Mouse (Mus musculus): ENCODE data around the gene Numa1. TPM values are rescaled to one million over a fixed set of nuclear protein-coding genes. Genes with fewer than 3 reads are reported as not detected.

Numa1 gene
- total and polyA plus RNA-seq, 2 experiments from 2014 or later: 24.3 to 74.2 TPM

DNA sequence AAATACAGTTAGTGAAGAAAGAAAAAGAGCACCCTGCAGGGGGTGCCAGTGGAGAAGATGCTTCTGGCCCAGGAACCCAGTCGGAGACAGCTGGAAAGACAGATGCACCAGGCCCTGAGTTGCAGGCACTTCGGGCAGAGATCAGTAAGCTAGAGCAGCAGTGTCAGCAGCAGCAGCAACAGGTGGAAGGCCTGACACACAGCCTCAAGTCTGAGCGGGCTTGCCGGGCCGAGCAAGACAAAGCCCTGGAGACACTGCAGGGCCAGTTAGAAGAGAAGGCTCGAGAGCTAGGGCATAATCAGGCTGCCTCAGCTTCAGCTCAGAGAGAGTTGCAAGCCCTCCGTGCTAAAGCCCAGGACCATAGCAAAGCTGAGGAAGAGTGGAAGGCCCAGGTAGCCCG is 66.4 kb downstream of the Numa1 start:
- H3K27me3 ChIP-seq (ENCODE audit: insufficient read depth, low read length): no peaks in the 10 kb centered on the region
- TF ChIP-seq CTCF (IDR thresholded peaks at IDR 0.05; ENCODE audit: low read depth): no peak
- H3K9ac ChIP-seq: no peak overlapping the region
- H3K4me3 ChIP-seq (ENCODE audit: low read depth, low read length): no peak overlapping the region
- no peak overlapping the region for H3K27ac ChIP-seq (ENCODE audit: low read depth, low read length)
- no peak for ATAC-seq
- WGBS: 83% methylated on average over 8 of the region's 8 CpGs
- peaks cover 82% of the 10 kb centered on the region for H3K36me3 ChIP-seq (ENCODE audit: insufficient read depth)
- DNase-seq: no peak
- H3K4me2 ChIP-seq (ENCODE audit: low read depth): no peak overlapping the region
- H3K9me3 ChIP-seq (ENCODE audit: low read length): no peaks in the 10 kb centered on the region
- H3K4me1 ChIP-seq (ENCODE audit: insufficient read depth): no peaks in the 10 kb centered on the region

DNA sequence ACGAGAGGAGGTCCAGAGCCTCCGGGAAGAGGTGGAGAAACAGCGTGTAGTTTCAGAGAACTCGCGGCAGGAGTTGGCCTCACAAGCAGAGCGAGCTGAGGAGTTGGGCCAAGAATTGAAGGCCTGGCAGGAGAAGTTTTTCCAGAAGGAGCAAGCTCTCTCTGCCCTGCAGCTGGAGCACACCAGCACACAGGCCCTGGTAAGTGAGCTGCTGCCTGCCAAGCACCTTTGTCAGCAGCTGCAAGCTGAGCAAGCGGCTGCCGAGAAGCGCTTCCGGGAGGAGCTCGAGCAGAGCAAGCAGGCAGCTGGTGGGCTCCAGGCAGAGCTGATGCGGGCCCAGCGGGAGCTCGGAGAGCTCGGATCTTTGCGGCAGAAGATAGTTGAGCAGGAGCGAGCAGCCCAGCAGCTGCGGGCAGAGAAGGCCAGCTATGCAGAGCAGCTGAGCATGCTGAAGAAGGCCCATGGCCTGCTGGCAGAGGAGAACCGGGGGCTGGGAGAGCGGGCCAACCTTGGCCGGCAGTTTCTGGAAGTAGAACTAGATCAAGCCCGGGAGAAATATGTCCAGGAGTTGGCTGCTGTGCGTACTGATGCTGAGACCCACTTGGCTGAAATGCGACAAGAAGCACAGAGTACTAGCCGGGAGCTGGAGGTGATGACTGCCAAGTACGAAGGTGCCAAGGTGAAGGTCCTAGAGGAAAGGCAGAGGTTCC is 67.2 kb downstream of the Numa1 start:
- DNase-seq (no peak), ATAC-seq (peak; percentile 50)
- H3K36me3 ChIP-seq (ENCODE audit: insufficient read depth): peaks cover 82% of the 10 kb centered on the region
- H3K27ac ChIP-seq (ENCODE audit: low read depth, low read length): no peak overlapping the region
- no peak overlapping the region for H3K9ac ChIP-seq
- no peak for TF ChIP-seq CTCF (IDR thresholded peaks at IDR 0.05; ENCODE audit: low read depth)
- H3K4me3 ChIP-seq (ENCODE audit: low read depth, low read length): no peak overlapping the region
- no peak overlapping the region for H3K4me2 ChIP-seq (ENCODE audit: low read depth)
- WGBS: 87% methylated on average over 26 of the region's 26 CpGs
- no peaks in the 10 kb centered on the region for H3K9me3 ChIP-seq (ENCODE audit: low read length)
- no peaks in the 10 kb centered on the region for H3K4me1 ChIP-seq (ENCODE audit: insufficient read depth)
- no peaks in the 10 kb centered on the region for H3K27me3 ChIP-seq (ENCODE audit: insufficient read depth, low read length)

GRCm38 (mm10) chr7:102006520-102006919 is 72.6 kb downstream of the Numa1 start:
- no peaks in the 10 kb centered on the region for H3K9me3 ChIP-seq (ENCODE audit: low read length)
- WGBS: 91% methylated on average over 1 of the region's 1 CpGs
- no peaks in the 10 kb centered on the region for H3K27me3 ChIP-seq (ENCODE audit: insufficient read depth, low read length)
- peaks cover 80% of the 10 kb centered on the region for H3K36me3 ChIP-seq (ENCODE audit: insufficient read depth)
- no peak for DNase-seq
- no peak overlapping the region for H3K4me2 ChIP-seq (ENCODE audit: low read depth)
- no peak overlapping the region for H3K9ac ChIP-seq
- no peak overlapping the region for H3K27ac ChIP-seq (ENCODE audit: low read depth, low read length)
- no peaks in the 10 kb centered on the region for H3K4me1 ChIP-seq (ENCODE audit: insufficient read depth)
- H3K4me3 ChIP-seq (ENCODE audit: low read depth, low read length): no peak overlapping the region
- no peak for ATAC-seq
- no peak for TF ChIP-seq CTCF (IDR thresholded peaks at IDR 0.05; ENCODE audit: low read depth)

DNA sequence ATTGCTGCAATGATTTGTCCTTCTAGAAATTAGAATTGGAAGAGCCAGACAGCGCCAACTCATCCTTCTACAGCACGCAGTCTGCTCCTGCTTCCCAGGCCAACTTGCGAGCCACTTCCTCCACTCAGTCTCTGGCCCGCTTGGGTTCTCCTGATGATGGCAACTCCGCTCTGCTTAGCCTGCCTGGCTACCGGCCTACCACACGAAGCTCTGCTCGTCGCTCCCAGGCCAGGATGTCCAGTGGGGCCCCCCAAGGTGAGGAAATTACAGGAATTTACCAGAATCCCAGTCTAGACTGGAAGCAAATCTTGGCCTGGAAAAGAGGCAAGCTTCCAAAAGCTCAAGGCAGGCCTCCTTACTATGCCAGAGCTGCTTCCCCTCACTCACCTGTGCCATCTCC is 77.9 kb downstream of the Numa1 start:
- ATAC-seq (peak; percentile 9; the same call in 1 of the 2 replicates), DNase-seq (no peak)
- Histone ChIP-seq H3K27ac (ENCODE audit: low read depth, low read length) (no peak overlapping the region), H3K4me3 (ENCODE audit: low read depth, low read length) (no peak overlapping the region), H3K36me3 (ENCODE audit: insufficient read depth) (peaks cover 92% of the 10 kb centered on the region), H3K4me2 (ENCODE audit: low read depth) (no peak overlapping the region), H3K9ac (no peak overlapping the region), H3K27me3 (ENCODE audit: insufficient read depth, low read length) (no peaks in the 10 kb centered on the region), H3K4me1 (ENCODE audit: insufficient read depth) (no peaks in the 10 kb centered on the region), H3K9me3 (ENCODE audit: low read length) (no peaks in the 10 kb centered on the region)
- 88% methylated on average over 9 of the region's 9 CpGs for WGBS
- no peak for TF ChIP-seq CTCF (IDR thresholded peaks at IDR 0.05; ENCODE audit: low read depth)

- no peak overlapping the region for H3K9ac ChIP-seq
- 90% methylated on average over 8 of the region's 8 CpGs for WGBS
These were observed 79.5 kb downstream of the Numa1 start for GRCm38 (mm10) chr7:102013416-102013815.

DNA sequence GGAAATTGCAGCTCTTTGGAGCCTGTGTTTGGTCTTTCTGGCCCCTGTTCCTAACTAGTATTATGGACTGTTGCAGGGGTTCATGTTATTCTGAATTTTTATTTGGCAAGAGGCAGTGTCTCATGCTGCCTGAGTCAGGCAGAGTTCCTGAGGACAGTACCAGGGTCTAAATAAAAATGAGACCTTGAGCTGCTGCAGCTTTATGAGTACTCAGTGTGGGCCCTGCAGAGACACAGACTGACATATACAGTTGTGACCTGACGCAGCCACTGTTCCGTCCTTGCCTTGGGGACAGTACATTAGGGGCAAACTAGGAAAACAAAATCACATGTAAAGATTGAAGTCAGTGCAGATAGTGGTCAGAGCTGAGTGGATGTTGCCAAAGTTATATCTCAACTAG is 81.1 kb downstream of the Numa1 start:
- TF ChIP-seq CTCF (IDR thresholded peaks at IDR 0.05; ENCODE audit: low read depth): no peak
- Histone ChIP-seq H3K9me3 (ENCODE audit: low read length) (no peaks in the 10 kb centered on the region), H3K4me3 (ENCODE audit: low read depth, low read length) (no peak overlapping the region), H3K36me3 (ENCODE audit: insufficient read depth) (peaks cover 98% of the 10 kb centered on the region), H3K27me3 (ENCODE audit: insufficient read depth, low read length) (no peaks in the 10 kb centered on the region), H3K27ac (ENCODE audit: low read depth, low read length) (no peak overlapping the region), H3K4me1 (ENCODE audit: insufficient read depth) (no peaks in the 10 kb centered on the region), H3K4me2 (ENCODE audit: low read depth) (no peak overlapping the region), H3K9ac (no peak overlapping the region)
- no peak for ATAC-seq
- no peak for DNase-seq
- WGBS: 89% methylated on average over 2 of the region's 2 CpGs

More at GRCm38 (mm10) chr7:102013416-102013815, 79.5 kb downstream of the Numa1 start:
- Histone ChIP-seq H3K27ac (ENCODE audit: low read depth, low read length) (no peak overlapping the region), H3K4me2 (ENCODE audit: low read depth) (no peak overlapping the region), H3K4me3 (ENCODE audit: low read depth, low read length) (no peak overlapping the region), H3K36me3 (ENCODE audit: insufficient read depth) (peaks cover 99% of the 10 kb centered on the region), H3K27me3 (ENCODE audit: insufficient read depth, low read length) (no peaks in the 10 kb centered on the region), H3K4me1 (ENCODE audit: insufficient read depth) (no peaks in the 10 kb centered on the region), H3K9me3 (ENCODE audit: low read length) (no peaks in the 10 kb centered on the region)
- ATAC-seq: no peak
- DNase-seq: no peak
- no peak for TF ChIP-seq CTCF (IDR thresholded peaks at IDR 0.05; ENCODE audit: low read depth)

DNA sequence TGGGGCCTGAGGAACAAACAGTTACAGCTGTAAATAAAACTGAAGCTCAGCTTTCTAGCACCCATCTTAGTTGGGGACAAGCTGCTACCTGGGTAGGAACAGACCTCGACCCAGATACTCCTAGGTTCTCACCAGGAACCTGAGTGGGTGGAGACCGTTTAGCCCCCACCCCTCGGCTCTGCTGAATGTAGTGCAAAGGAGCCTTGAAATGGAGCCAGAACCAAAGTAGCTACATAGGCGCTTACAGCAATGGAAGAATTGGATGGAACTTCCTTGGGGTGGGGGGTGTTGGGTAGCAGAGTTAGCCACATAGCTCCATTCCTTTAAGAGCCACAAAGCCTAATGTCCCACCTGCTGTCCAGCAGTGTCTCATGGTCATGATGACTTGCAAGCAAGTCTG is 83.0 kb downstream of the Numa1 start:
- peaks cover 86% of the 10 kb centered on the region for H3K36me3 ChIP-seq (ENCODE audit: insufficient read depth)
- no peak overlapping the region for H3K4me3 ChIP-seq (ENCODE audit: low read depth, low read length)
- no peak overlapping the region for H3K4me2 ChIP-seq (ENCODE audit: low read depth)
- no peak overlapping the region for H3K9ac ChIP-seq
- no peaks in the 10 kb centered on the region for H3K27me3 ChIP-seq (ENCODE audit: insufficient read depth, low read length)
- ATAC-seq: no peak
- WGBS: 81% methylated on average over 4 of the region's 4 CpGs
- no peak for TF ChIP-seq CTCF (IDR thresholded peaks at IDR 0.05; ENCODE audit: low read depth)
- H3K27ac ChIP-seq (ENCODE audit: low read depth, low read length): no peak overlapping the region
- no peaks in the 10 kb centered on the region for H3K9me3 ChIP-seq (ENCODE audit: low read length)
- no peaks in the 10 kb centered on the region for H3K4me1 ChIP-seq (ENCODE audit: insufficient read depth)
- DNase-seq: no peak
